Mouse (Mus musculus) T-helper 2 cell (primary cell): ENCODE data around the gene Glipr1l3.
"Not testable (repeated sequence)": the region's sequence is repeated elsewhere in the genome, so short reads cannot be mapped to it uniquely, and the experiment has no call there.

Experiments used
- in situ Hi-C: fragments of 300-600 bp; cut with MboI, MseI; formaldehyde crosslinking; loops from one replicate; pipeline ENCODE4 v1.15.1; 2025; ENCODE audit warnings: high pct_unique_total_duplicates

The Glipr1l3 gene

DNA sequence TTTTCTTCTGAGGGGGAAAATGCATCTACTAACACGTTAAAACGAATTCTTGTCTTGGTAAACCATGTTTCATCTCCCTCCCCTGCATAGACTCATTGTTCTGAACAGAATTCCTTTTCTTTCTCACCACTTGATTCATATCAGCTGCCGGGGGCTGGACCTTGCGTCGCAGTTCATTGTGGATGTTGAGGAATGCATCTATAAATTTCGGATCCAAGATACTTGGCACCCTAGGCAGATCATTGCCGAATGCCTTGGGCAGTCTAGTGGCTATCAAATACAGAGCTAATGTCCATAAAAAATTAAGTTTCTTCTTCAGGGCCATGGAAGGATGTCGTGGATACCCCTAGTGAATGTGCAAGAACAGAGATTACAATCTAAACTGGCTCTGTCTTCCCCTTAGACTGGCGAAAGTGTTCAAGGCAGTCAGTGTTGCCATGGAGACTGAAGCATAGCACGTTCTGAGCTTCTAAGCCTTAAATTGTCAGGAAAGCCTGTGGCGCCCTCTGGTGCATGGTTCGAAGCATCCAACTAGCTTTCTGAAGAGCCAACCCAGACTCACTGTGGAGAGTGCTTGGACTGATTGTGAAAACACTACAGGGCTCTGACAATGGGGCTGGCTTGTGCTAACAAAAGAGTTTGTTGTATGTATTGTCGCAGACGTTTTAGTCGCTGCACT is at the start of gene Glipr1l3:
Gene Glipr1l3 (minus strand): TSS at position 446 of the 679 bp plus-strand sequence.
- in situ Hi-C loops: not testable (repeated sequence)

- in situ Hi-C loops: no loop called here
These were observed 43.3 kb upstream of the Glipr1l3 start for GRCm38 (mm10) chr10:112203463-112203862.

DNA sequence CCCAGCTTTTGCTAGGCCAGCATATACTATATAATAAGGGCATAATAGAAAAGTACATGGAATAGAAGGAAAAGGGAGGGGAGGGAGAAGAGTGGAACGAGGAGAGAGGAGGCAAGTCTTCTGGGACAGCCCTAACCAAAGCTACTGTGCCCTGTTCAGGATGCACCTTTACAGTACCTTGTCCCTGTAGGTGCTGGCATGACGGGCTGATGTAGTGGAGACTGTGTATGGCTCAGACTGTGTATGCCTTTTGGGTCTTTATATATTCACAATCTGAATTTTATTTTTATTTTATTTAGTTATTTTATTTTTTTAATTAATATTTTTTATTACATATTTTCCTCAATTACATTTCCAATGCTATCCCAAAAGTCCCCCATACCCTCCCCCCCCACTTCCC is 33.8 kb upstream of the Glipr1l3 start:
- in situ Hi-C loops: not testable (repeated sequence)

GRCm38 (mm10) chr10:112177027-112177426 is 16.9 kb upstream of the Glipr1l3 start:
- in situ Hi-C loops: not testable (repeated sequence)

DNA sequence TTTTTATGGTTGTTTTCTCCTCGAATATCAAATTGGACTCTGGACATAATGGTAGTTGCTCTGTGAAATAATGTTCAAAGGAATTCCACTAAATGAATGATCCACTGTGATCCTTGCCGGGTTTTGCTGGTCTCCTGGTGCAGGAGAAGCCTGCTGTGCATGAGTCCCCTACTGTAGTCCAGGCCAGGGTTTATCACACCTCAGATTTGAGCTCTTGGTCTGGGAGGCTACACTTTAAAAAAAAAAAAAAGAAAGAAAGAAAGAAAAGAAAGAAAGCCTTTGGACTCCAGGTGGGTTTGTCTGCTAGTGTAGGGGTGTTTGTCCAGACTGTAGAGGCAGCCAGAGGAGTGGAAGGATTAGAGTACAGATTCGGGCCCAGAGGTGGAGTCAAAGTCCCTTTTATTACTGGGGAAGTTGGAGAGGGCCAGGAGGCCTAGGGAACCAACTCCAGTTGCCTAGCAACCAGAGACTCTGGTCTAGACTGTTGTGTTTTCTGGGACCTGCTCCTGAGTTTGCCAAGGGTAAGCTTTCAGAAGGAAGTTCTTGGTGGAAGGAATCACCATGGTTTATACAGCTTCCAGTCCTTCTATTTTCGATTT is 3.1 kb upstream of the Glipr1l3 start, which contains the start of gene Caps2:
Gene Caps2 (plus strand): TSS at position 454 of the 599 bp plus-strand sequence.
- in situ Hi-C loops: no loop called here

GRCm38 (mm10) chr10:112139834-112140233 is 20.3 kb downstream of the Glipr1l3 start:
- in situ Hi-C loops: loop anchor here (10.0 kb wide), 1 partner anchor 665 kb away; no protein-coding TSS in a partner anchor

GRCm38 (mm10) chr10:112138871-112139430 is 21.2 kb downstream of the Glipr1l3 start:
- in situ Hi-C loops: no loop called here

- in situ Hi-C loops: no loop called here
These were observed 21.9 kb downstream of the Glipr1l3 start for GRCm38 (mm10) chr10:112138050-112138870.

GRCm38 (mm10) chr10:112132194-112132593 is 27.9 kb downstream of the Glipr1l3 start:
- in situ Hi-C loops: no loop called here

DNA sequence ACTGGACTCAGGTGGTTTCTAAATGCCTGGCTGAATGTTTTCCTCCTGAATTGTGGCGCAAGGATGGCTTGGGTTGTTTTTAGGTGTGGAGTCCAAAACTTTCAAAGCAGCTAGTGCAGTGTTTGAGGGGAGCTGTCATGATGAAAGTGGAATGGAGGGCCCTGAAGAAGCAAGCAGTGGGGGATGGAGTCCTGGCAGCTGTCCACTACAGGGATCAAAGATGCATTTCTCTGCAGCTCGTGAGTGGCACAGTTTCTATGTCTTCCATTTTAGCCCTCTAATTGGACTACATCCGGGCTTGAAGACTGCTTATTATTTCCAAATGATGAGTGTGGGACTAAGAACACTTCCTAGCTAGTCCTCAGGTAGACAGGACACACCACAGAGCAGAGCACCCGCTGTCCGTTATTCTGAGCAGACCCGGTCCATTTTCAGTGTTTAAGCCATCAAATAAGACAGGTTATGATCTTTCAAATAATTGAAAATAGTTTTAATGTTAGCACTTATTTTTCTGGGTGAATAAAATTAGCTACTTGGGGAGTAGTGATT is 32.4 kb downstream of the Glipr1l3 start:
- in situ Hi-C loops: not testable (repeated sequence)

DNA sequence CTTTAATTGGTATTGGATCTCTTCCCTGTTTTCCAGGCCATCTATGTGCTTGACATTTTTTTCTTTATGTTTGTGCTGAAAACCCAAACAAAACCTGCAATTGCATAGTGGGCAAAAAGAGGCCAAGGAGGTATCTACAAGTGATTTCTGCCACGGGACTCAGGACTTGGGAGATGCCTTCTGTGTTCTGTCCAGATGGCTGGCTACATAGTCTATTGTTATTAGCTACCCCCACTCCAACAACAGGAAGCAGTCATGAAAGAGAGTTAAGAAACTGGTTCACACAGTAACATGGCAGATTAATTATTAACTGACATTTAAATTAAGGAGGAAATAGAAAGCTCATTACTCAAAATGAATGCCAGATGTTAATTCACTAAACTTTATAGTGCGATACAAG is 35.0 kb downstream of the Glipr1l3 start:
- in situ Hi-C loops: not testable (repeated sequence)

- in situ Hi-C loops: loop anchor here (5.0 kb wide), 2 partner anchors 43 to 118 kb away; no protein-coding TSS in a partner anchor
These were observed 49.7 kb downstream of the Glipr1l3 start for GRCm38 (mm10) chr10:112110401-112110800.

- in situ Hi-C loops: not testable (repeated sequence)
These were observed 54.3 kb downstream of the Glipr1l3 start for GRCm38 (mm10) chr10:112105785-112106184.
